In the genomic region with DNA sequence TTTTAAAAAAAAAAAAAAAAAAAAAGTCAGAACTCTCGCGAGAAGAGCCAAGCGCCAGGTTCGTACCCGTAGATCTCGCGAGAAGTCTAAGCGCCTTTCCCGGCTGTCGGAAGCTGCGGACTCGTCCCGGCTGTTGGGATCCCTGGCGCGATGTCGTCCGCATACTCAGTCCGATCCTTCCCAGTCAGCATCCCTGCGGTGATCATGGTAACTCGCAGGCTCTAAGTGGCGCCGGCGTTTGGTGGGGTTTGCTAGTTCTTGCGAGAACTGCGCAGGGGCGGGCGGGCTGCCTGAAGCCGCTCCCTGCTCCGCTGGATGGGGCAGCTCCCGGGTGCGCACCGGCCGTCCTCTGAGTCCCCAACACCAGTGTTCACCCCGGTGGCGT, we compare ENCODE assay signal across 8 mouse cellular contexts. TPM values are rescaled to one million over a fixed set of nuclear protein-coding genes. Genes with fewer than 3 reads are reported as not detected.
DNase-seq lines count a peak whose midpoint lies in the region; ATAC-seq lines count a peak whose summit lies in the region.

A gene (plus strand): TSS at position 71 of the 385 bp plus-strand sequence.

- DNase-seq in adipocyte (ENCODE audit: low spot score): peak; percentile 87
- peak; percentile 94 for DNase-seq in embryo, embryonic 10 days (ENCODE audit: low spot score)
- DNase-seq in gastrocnemius, postnatal 10 days: peak; percentile 76
- DNase-seq in induced T-regulatory cell, adult 2 months (ENCODE audit: low read depth): peak; percentile 94
- DNase-seq in left cerebral cortex, adult 9 months (ENCODE audit: low spot score in 2 of 2): peak; percentile 58 to 83
- peak; percentile 83 for DNase-seq in right cerebral cortex, postnatal 14 days
- peak; percentile 78 to 80 for DNase-seq in urinary bladder, postnatal 36 days (ENCODE audit: low spot score in 2 of 2)

- peak; percentile 88 for ATAC-seq in megakaryocyte progenitor cell, adult 5-6 weeks (replicated peaks; ENCODE audit: poor library complexity)

RNA-seq across cellular contexts. Expression of the gene that starts here (rescaled TPM):
- 10 to 100 TPM in 1 of 2 experiments, 1 to 10 TPM in 1; 8.8 to 12.4 TPM for total RNA-seq in gastrocnemius, postnatal 10 days (2021)
- total RNA-seq in megakaryocyte progenitor cell, adult 5-6 weeks (2015): 12.5 and 16.3 TPM in 2 replicates
- total RNA-seq in megakaryocyte progenitor cell, adult 5-6 weeks (2017): 13.2 and 15.0 TPM in 2 replicates

Comparison
In these comparisons a context has a peak if more than half of its experiments do, and no peak if none do; other contexts are left out.
1. Peak in every context shown above with its lines: DNase-seq and ATAC-seq.